Mouse (Mus musculus) forebrain, embryonic 12.5 days (tissue): Measurements from ENCODE around the gene Gm20696. TPM values are rescaled to one million over a fixed set of nuclear protein-coding genes. Genes with fewer than 3 reads are reported as not detected.
A peak's percentile ranks its signal among the peaks of the same experiment; 100 is the strongest.

Source experiments
- ATAC-seq: fragments of 200-750 bp; cut with Nextera tagmentation; 2 replicates; pipeline ENCODE4 v1.8.0; 2017; ENCODE audit warnings: moderate TSS enrichment; ENCODE audit not compliant: low FRiP score
- H3K27ac ChIP-seq: fragments of 300-500 bp; sonication (generic); 2 replicates; pipeline ENCODE4 v1.5.1; 2016; ENCODE audit warnings: mild to moderate bottlenecking
- H3K27me3 ChIP-seq: fragments of 300-500 bp; sonication (generic); 2 replicates; pipeline ENCODE4 v1.6.1; 2016; ENCODE audit warnings: mild to moderate bottlenecking
- H3K36me3 ChIP-seq: fragments of 300-500 bp; sonication (generic); replicated peaks from 2 replicates; pipeline ENCODE4 v1.6.1; 2016; ENCODE audit warnings: mild to moderate bottlenecking
- H3K4me1 ChIP-seq: fragments of 300-500 bp; sonication (generic); 2 replicates; pipeline ENCODE4 v1.6.1; 2016
- H3K4me2 ChIP-seq: fragments of 300-500 bp; sonication (generic); 2 replicates; pipeline ENCODE4 v1.6.1; 2016; ENCODE audit warnings: mild to moderate bottlenecking, moderate library complexity
- H3K4me3 ChIP-seq: fragments of 300-500 bp; sonication (generic); replicated peaks from 2 replicates; pipeline ENCODE4 v1.5.1; 2016; ENCODE audit warnings: mild to moderate bottlenecking
- H3K9ac ChIP-seq: fragments of 300-500 bp; sonication (generic); 2 replicates; pipeline ENCODE4 v1.6.1; 2016; ENCODE audit warnings: mild to moderate bottlenecking
- H3K9me3 ChIP-seq: fragments of 300-500 bp; sonication (generic); 2 replicates; pipeline ENCODE4 v1.6.1; 2016
- WGBS: fragments of 180-500 bp; shearing (Covaris S2); methylation state at CpG from one replicate; pipeline ENCODE4 v1.1.7; 2016; 5-methylcytosine and 5-hydroxymethylcytosine counted together
- polyA plus RNA-seq: library from polyadenylated mRNA; unstranded; fragments of >200 nt; fragmentation: Nextera tagmentation; extraction: Ambion mirVana; gene quantifications from 2 replicates; pipeline ENCODE4 v1.2.1, GENCODE M21; 2016

Gm20696 gene
- polyA plus RNA-seq: 4.2 and 6.0 TPM in 2 replicates

DNA sequence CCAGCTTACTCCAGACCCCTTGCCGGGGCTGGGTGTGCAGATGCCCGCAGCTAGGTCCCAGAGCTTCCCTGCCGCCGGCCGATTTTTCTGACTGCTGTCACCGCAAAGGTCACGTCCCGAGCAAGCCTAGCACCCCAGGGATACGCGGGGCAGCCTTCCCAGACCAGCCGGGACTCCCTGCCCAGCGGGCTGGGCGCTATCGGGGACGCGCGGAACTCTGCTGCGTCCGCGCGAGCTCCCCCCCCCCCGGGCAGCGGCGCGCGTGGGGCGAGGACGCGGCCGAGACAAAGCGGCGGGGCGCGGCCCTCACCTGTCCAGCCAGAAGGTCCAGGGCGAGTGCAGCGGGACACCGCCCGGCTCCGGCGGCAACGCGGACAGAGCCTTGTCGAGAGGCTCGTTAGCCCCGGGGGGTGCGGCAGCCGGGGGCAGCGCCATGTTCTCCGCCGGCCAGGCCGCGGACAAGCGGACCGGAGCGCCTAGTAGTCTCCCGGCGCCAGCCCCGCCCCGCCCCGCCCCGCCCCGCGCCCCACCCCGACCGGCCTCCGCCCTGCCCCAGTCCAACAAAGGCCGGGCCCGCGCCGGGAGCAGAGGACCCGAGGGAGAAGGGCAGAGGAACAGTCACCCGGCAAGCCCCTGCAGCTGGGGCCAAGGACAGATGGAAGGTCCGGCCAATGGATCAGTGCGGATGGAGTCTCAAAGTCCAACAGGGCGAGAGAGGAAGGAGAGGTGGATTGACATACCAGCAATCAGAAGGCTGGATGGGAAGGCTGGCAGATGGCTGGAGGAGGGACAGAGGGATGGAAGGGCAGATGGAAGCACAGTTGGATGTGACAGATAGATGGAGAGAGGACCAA is at the start of gene Gm20696, which contains the start of gene Eif4e3:
Gene Gm20696 (minus strand): TSS at position 480 of the 854 bp plus-strand sequence.
Gene Eif4e3 (minus strand): TSS at position 454 of the 854 bp plus-strand sequence.
- H3K9ac ChIP-seq: peak within 1 kb of the TSS; percentile 79
- no peaks in the 10 kb centered on the region for H3K9me3 ChIP-seq
- peak within 1 kb of the TSS; percentile 75 for H3K27ac ChIP-seq
- peak; percentile 51 for ATAC-seq
- WGBS: 1% methylated on average over 47 of the region's 75 CpGs
- peak within 1 kb of the TSS; percentile 88 for H3K4me2 ChIP-seq
- H3K36me3 ChIP-seq: no peaks in the 10 kb centered on the region
- peaks cover 62% of the 10 kb centered on the region for H3K4me1 ChIP-seq
- H3K4me3 ChIP-seq: peak within 1 kb of the TSS; percentile 81
- H3K27me3 ChIP-seq: peaks cover 24% of the 10 kb centered on the region

DNA sequence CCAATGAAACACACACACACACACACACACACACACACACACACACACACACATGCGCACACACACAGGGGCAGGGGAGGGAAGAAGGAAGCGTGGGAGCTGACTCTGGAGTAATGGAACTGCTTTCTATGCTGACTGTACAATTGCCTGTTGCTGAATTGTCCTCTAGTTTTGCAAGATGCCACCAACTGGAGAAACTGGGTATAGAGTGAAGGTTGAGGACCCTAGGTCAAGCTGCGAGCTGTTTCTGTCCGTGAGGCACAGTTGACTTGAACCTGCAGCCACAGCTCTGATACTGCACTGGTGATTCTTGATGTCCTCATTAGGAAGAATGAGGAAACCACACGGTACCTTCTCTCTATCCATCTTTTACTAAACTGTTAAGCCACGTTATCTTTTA is 49.3 kb upstream of the Gm20696 start:
- Histone ChIP-seq H3K4me1 (no peaks in the 10 kb centered on the region), H3K27me3 (no peaks in the 10 kb centered on the region; the same call in 1 of the 2 replicates), H3K27ac (no peak overlapping the region), H3K4me2 (no peak overlapping the region), H3K9ac (no peak overlapping the region), H3K4me3 (no peak overlapping the region), H3K9me3 (no peaks in the 10 kb centered on the region), H3K36me3 (no peaks in the 10 kb centered on the region)
- 77% methylated on average over 6 of the region's 6 CpGs for WGBS
- no peak for ATAC-seq

DNA sequence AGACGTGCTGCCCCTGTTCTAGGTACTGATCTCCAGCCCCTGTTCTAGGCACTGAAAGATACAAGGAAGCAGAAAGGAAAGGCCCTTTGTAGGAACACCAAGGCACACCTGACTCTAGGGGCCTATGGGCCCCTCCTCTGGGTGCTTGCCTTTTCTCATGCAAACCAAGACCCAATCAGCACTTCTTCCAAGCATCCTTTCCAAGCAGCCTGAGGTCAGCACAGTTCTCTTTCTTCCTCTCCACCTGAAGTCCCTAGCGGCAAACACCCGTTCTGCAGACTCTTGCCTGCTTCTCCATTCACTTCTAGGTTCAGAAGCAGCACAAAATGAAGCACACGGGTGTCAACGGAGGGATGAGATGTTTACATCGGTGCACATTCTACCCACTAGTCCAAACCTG is 48.6 kb upstream of the Gm20696 start:
- H3K4me3 ChIP-seq: no peak overlapping the region
- ATAC-seq: no peak
- no peaks in the 10 kb centered on the region; the same call in 1 of the 2 replicates for H3K27me3 ChIP-seq
- H3K4me2 ChIP-seq: no peak overlapping the region
- H3K36me3 ChIP-seq: no peaks in the 10 kb centered on the region
- H3K9me3 ChIP-seq: no peaks in the 10 kb centered on the region
- H3K4me1 ChIP-seq: no peaks in the 10 kb centered on the region
- WGBS: 63% methylated on average over 6 of the region's 6 CpGs
- H3K27ac ChIP-seq: no peak overlapping the region
- H3K9ac ChIP-seq: no peak overlapping the region

DNA sequence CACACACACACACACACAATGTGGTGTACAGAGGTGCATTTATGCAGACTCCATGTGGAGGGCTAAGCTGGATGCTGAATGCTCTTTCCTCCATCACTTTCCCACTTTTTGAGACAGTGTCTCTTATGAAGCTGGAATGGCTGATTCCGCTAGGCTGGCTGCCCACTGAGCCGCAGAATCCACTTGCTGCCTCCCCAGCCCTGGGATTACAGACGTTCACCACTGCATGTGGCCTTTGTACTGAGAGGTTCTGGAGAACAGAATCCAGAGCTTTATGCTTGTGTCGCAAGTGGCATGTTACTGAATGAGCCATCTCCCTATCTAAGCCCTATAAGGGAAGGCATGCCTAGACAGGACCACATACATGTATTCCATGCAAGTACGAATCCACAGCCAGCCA is 46.7 kb upstream of the Gm20696 start:
- H3K9ac ChIP-seq: no peak overlapping the region
- H3K9me3 ChIP-seq: no peaks in the 10 kb centered on the region
- no peak overlapping the region for H3K27ac ChIP-seq
- no peak overlapping the region for H3K4me2 ChIP-seq
- 67% methylated on average over 5 of the region's 5 CpGs for WGBS
- no peaks in the 10 kb centered on the region; the same call in 1 of the 2 replicates for H3K27me3 ChIP-seq
- ATAC-seq: no peak
- H3K36me3 ChIP-seq: no peaks in the 10 kb centered on the region
- H3K4me1 ChIP-seq: no peaks in the 10 kb centered on the region
- no peak overlapping the region for H3K4me3 ChIP-seq

DNA sequence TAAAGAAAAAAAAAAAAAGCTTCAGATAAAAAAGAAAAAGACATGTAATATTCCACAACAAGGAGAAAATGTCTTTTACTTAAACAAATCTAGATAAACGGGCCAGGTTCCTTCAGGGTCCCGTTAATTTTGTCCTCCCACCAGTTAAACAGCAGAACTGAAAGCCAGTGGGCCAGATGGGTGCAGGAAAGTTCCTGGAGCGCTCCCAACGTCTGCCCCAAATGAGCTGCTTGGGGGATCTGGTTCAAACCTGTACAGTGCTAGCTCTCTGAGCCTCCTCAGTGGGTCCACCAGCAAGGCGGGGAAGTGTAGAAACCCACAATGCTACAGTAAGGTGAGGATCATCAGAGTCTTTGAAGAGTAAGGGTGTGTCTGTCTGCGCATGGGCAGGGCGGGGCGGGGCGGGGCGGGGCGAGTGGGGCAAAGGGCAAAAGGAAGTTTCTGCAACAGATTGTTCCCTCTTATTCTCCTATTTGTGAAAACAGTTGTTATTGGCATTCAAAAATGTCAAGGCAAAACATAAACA is 45.0 kb upstream of the Gm20696 start:
- no peak overlapping the region for H3K4me3 ChIP-seq
- no peaks in the 10 kb centered on the region for H3K4me1 ChIP-seq
- WGBS: 74% methylated on average over 11 of the region's 11 CpGs
- H3K36me3 ChIP-seq: no peaks in the 10 kb centered on the region
- no peak overlapping the region for H3K27ac ChIP-seq
- H3K9me3 ChIP-seq: no peaks in the 10 kb centered on the region
- ATAC-seq: no peak
- H3K27me3 ChIP-seq: no peaks in the 10 kb centered on the region; the same call in 1 of the 2 replicates
- no peak overlapping the region for H3K9ac ChIP-seq
- no peak overlapping the region for H3K4me2 ChIP-seq

DNA sequence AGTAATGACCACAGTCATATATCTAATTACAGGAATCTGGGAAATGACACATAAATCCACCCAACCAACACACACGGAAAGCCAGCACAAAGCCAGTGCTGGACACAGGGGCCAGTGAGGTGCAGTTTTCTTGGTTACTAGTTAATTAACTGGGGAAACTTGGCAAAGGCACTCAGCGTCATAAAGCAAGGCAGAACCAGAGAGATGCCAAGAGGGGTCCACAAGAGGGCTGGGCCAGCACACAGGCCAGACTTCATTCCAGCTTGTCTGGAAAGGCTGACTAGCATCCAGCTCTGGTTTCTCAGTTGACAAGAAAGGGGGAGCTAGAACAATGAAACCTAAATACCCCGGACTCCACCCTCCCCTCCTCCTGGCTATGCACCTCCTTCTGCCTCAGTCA is 33.9 kb upstream of the Gm20696 start:
- ATAC-seq: no peak
- H3K9ac ChIP-seq: no peak overlapping the region
- no peaks in the 10 kb centered on the region for H3K9me3 ChIP-seq
- H3K27me3 ChIP-seq: peaks cover 20% of the 10 kb centered on the region
- H3K4me3 ChIP-seq: no peak overlapping the region
- no peak overlapping the region for H3K4me2 ChIP-seq
- no peak overlapping the region for H3K27ac ChIP-seq
- peaks cover 7% of the 10 kb centered on the region; the same call in 1 of the 2 replicates for H3K4me1 ChIP-seq
- H3K36me3 ChIP-seq: no peaks in the 10 kb centered on the region
- WGBS: 53% methylated on average over 3 of the region's 3 CpGs

DNA sequence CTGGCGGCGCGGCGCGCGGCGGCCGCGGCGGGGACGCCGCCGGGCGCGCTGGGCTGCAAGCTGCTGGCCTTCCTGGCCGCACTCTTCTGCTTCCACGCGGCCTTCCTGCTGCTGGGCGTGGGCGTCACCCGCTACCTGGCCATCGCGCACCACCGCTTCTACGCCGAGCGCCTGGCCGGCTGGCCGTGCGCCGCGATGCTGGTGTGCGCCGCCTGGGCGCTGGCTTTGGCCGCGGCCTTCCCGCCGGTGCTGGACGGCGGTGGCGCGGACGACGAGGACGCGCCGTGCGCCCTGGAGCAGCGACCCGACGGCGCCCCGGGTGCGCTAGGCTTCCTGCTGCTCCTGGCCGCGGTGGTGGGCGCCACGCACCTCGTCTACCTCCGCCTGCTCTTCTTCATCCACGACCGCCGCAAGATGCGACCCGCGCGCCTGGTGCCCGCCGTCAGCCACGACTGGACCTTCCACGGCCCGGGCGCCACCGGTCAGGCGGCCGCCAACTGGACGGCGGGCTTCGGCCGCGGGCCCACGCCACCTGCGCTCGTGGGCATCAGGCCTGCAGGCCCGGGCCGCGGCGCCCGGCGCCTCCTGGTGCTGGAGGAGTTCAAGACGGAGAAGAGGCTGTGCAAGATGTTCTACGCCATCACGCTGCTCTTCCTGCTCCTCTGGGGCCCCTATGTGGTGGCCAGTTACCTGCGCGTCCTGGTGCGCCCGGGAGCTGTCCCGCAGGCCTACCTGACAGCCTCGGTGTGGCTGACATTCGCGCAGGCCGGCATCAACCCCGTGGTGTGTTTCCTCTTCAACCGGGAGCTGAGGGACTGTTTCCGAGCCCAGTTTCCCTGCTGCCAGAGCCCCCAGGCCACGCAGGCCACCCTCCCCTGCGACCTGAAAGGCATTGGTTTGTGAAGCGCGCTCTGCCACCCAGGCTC is 26.6 kb upstream of the Gm20696 start:
- Histone ChIP-seq H3K4me1 (peaks cover 11% of the 10 kb centered on the region), H3K4me2 (peak overlapping the region; percentile 90), H3K4me3 (peak overlapping the region; percentile 84), H3K27ac (peak overlapping the region; percentile 84), H3K27me3 (peaks cover 81% of the 10 kb centered on the region), H3K9me3 (no peaks in the 10 kb centered on the region), H3K9ac (peak overlapping the region; percentile 85), H3K36me3 (no peaks in the 10 kb centered on the region)
- 1% methylated on average over 100 of the region's 110 CpGs for WGBS
- ATAC-seq: peak; percentile 22

DNA sequence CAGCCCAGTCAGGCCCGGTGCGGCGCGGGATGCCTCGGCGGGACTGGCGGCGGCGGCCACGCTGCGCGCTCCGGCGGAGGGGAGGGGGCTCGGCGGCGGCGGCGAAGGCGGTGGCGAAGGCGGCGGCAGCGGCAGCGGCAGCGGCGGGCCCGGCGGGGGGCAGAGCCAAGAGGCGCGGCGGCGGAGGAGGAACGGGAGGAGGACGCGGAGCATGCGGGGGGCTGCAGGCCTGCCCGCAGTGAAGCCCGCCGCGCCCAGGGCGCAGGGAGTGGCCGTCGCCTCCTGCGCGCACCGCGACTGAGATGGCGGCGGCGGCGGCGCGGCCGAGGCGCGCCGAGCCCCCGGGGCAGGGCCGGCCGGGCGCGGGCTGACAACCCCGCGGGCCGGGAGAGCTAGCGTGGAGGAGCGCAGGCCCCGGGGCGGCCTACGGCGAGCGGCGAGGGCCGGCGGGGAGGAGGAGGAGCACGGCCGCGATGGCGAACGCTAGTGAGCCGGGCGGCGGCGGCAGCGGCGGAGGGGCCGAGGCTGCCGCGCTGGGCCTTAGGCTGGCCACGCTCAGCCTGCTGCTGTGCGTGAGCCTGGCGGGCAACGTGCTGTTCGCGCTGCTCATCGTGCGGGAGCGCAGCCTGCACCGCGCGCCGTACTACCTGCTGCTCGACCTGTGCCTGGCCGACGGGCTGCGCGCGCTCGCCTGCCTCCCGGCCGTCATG is 25.8 kb upstream of the Gm20696 start, which contains the start of gene Gpr27:
Gene Gpr27 (plus strand): TSS at position 474 of the 710 bp plus-strand sequence.
- no peaks in the 10 kb centered on the region for H3K9me3 ChIP-seq
- peak within 1 kb of the TSS; percentile 90 for H3K4me2 ChIP-seq
- H3K4me3 ChIP-seq: peak within 1 kb of the TSS; percentile 84
- H3K36me3 ChIP-seq: no peaks in the 10 kb centered on the region
- under 1% methylated on average over 70 of the region's 112 CpGs for WGBS
- peak; percentile 83 for ATAC-seq
- peak within 1 kb of the TSS; percentile 84 for H3K27ac ChIP-seq
- peaks cover 74% of the 10 kb centered on the region for H3K27me3 ChIP-seq
- peak within 1 kb of the TSS; percentile 85 for H3K9ac ChIP-seq
- H3K4me1 ChIP-seq: peaks cover 11% of the 10 kb centered on the region

DNA sequence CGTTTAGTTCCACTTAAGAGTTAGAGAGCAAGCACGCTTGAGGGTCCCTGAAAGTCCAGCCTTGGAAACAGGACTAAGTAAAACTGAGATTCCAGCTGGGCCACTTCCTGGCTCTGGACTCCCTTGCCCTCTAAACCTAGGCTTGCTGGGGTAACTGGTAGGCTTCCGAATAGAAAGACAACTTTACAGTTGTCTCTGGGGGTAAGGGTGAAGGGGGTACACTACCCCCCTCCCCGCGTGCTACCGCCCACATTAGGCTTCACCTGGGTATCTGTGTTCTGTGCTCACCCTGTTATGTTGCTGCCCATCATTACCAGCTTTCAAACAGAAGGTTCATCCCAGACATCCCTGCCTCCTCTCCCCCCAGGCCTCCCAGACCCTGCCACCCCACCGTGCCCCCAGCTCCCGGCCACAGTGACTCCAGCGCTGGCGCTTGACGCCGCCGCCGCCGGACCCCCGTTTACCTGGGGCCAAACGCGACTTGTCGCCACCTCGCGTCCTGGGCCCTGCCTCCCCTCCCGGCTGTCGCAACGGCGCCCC is 25.1 kb upstream of the Gm20696 start:
- Histone ChIP-seq H3K9me3 (no peaks in the 10 kb centered on the region), H3K4me2 (peak overlapping the region; percentile 90), H3K4me3 (peak overlapping the region; percentile 84), H3K36me3 (no peaks in the 10 kb centered on the region), H3K9ac (peak overlapping the region; percentile 85), H3K27me3 (peaks cover 68% of the 10 kb centered on the region), H3K4me1 (peaks cover 11% of the 10 kb centered on the region), H3K27ac (peak overlapping the region; percentile 84)
- ATAC-seq: peak; percentile 44
- WGBS: 3% methylated on average over 25 of the region's 25 CpGs

DNA sequence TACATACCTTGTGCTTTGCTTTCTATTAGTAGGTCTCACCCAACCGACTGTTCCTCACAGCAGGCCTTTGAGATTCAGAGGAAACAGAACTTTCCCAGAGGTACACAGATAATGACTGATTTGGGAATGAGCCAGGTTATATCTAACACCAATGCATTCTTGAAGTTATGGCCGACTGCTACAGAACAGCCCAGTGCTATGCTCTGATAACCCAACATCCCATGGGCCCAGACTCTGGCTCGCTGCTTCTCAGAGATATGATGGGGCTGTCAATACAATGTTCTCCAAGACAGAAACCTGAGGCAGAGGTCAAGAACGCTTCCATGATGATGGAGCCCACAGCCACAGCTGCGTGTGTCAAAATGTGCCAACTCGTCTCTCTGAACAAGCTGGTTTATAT is 21.9 kb upstream of the Gm20696 start:
- Histone ChIP-seq H3K4me3 (no peak overlapping the region), H3K9me3 (no peaks in the 10 kb centered on the region), H3K4me2 (no peak overlapping the region), H3K4me1 (peaks cover 6% of the 10 kb centered on the region), H3K36me3 (no peaks in the 10 kb centered on the region), H3K9ac (no peak overlapping the region), H3K27ac (no peak overlapping the region), H3K27me3 (peaks cover 43% of the 10 kb centered on the region)
- 88% methylated on average over 6 of the region's 6 CpGs for WGBS
- no peak for ATAC-seq

DNA sequence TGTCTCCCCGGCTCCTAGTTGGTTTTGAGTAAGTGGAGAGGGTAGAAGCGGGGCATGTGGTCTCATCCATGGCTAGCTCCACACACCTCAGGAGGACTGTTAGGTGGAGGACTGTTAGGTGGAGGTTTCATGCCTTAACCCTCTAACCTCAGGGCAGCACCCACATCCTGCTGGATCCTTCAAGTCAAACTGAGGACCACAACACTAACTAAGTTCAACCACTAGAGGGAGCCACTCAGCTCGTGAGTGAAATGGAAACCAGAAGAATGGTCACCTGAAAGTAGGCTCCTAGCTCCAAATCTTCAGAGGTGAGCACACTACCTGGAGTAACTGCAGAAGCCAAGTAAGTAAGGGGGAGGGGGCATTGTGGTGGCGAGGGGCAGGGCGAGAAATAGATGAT is 18.3 kb upstream of the Gm20696 start:
- H3K9me3 ChIP-seq: no peaks in the 10 kb centered on the region
- peaks cover 8% of the 10 kb centered on the region for H3K27me3 ChIP-seq
- ATAC-seq: no peak
- H3K9ac ChIP-seq: no peak overlapping the region
- no peak overlapping the region for H3K4me3 ChIP-seq
- 48% methylated on average over 5 of the region's 5 CpGs for WGBS
- H3K36me3 ChIP-seq: no peaks in the 10 kb centered on the region
- H3K27ac ChIP-seq: no peak overlapping the region
- no peak overlapping the region for H3K4me2 ChIP-seq
- no peaks in the 10 kb centered on the region for H3K4me1 ChIP-seq
